Mouse (Mus musculus): ENCODE measurements around the gene Bod1l. TPM values are rescaled to one million over a fixed set of nuclear protein-coding genes. Genes with fewer than 3 reads are reported as not detected.

Gene Bod1l
- polyA plus RNA-seq, 1 experiment from 2014 or later, result 28.7 TPM

- Histone ChIP-seq H3K27me3 (peaks cover 99% of the 10 kb centered on the region), H3K9me3 (no peaks in the 10 kb centered on the region), H3K4me2 (replicated peaks) (no peak overlapping the region), H3K27ac (replicated peaks) (no peak overlapping the region), H3K4me3 (no peak overlapping the region), H3K4me1 (0 out of 2 replicates have a peak, but pooled peaks cover 3% of the 10 kb centered on the region), H3K9ac (replicated peaks) (no peak overlapping the region), H3K36me3 (no peaks in the 10 kb centered on the region)
- no peak for ATAC-seq (ENCODE audit: low FRiP score, low read depth)
- WGBS, result 2% methylated on average over 23 of the region's 23 CpGs
These were observed 88.6 kb downstream of the Bod1l start for GRCm38 (mm10) chr5:41755373-41755960.

DNA sequence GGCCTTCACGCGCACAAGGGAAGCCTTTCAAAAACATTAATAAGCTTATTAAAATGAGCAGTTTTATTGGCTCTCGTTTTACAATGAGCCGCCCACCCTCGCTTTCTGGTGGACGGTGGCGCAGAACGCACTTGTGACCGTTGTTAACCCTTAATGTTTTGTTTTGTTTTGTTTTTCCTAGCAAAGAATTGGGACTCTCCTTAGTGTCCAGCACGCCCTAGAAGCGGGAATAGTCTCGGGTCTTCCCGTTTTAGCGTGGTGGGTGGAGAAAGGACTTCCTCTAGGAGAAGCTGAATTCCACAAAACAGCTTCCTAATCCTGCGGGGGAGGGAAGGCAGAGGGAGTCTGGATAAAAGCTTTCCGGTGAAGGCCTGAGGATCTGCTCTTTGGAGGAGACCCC, 89.3 kb downstream of the Bod1l start:
- Histone ChIP-seq H3K36me3 (no peaks in the 10 kb centered on the region), H3K4me2 (replicated peaks) (no peak overlapping the region; the same call in 1 of the 2 replicates), H3K4me3 (0 out of 2 replicates have a peak overlapping the region, but pooled peaks have one; percentile 9), H3K4me1 (0 out of 2 replicates have a peak, but pooled peaks cover 3% of the 10 kb centered on the region), H3K9ac (replicated peaks) (no peak overlapping the region), H3K9me3 (no peaks in the 10 kb centered on the region), H3K27ac (replicated peaks) (no peak overlapping the region), H3K27me3 (peaks cover 99% of the 10 kb centered on the region)
- ATAC-seq (ENCODE audit: low FRiP score, low read depth), result no peak
- under 1% methylated on average over 16 of the region's 16 CpGs for WGBS

DNA sequence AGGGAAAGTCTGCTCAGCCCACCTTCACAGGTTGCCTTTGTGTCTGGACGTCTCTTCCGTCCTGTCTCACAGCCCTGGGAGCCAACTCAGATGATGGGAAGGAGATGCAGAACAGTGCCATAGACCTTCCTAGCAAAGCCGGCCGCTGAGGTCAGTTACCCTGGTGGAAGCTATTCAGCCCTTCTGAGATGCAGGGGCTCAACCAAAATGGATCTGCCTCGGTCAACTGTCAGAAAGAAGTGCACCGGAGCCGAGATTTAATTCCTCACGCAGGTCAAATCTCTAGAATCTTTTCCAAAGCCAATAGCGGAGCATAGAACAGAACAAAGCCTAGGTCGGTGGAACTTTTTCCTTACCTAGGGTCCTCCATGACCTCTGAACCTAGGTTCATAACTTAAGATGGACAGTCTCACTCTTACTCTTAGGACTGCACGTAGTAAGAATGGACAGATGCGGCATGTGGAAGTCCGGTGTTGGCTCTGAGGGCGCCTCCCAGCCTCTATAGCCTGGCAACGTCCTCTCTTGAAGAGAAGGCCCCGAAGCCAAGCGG, 89.8 kb downstream of the Bod1l start:
- H3K36me3 ChIP-seq, result no peaks in the 10 kb centered on the region
- no peaks in the 10 kb centered on the region for H3K9me3 ChIP-seq
- WGBS, result under 1% methylated on average over 17 of the region's 17 CpGs
- 0 out of 2 replicates have a peak, but pooled peaks cover 3% of the 10 kb centered on the region for H3K4me1 ChIP-seq
- no peak overlapping the region for H3K9ac ChIP-seq (replicated peaks)
- no peak overlapping the region; the same call in 1 of the 2 replicates for H3K4me2 ChIP-seq (replicated peaks)
- no peak for ATAC-seq (ENCODE audit: low FRiP score, low read depth)
- H3K27me3 ChIP-seq, result peaks cover 99% of the 10 kb centered on the region
- no peak overlapping the region for H3K4me3 ChIP-seq
- H3K27ac ChIP-seq (replicated peaks), result no peak overlapping the region

- Histone ChIP-seq H3K9ac (replicated peaks) (no peak overlapping the region), H3K27me3 (peaks cover 99% of the 10 kb centered on the region), H3K27ac (replicated peaks) (no peak overlapping the region), H3K4me2 (replicated peaks) (no peak overlapping the region), H3K9me3 (no peaks in the 10 kb centered on the region), H3K36me3 (no peaks in the 10 kb centered on the region), H3K4me1 (0 out of 2 replicates have a peak, but pooled peaks cover 3% of the 10 kb centered on the region), H3K4me3 (no peak overlapping the region)
- ATAC-seq (ENCODE audit: low FRiP score, low read depth), result no peak
- WGBS, result 25% methylated on average over 4 of the region's 4 CpGs
These were observed 91.4 kb downstream of the Bod1l start for GRCm38 (mm10) chr5:41752721-41753120.

GRCm38 (mm10) chr5:41744898-41745780, 99.0 kb downstream of the Bod1l start:
- Histone ChIP-seq H3K9ac (replicated peaks) (no peak overlapping the region), H3K9me3 (no peaks in the 10 kb centered on the region), H3K4me1 (0 out of 2 replicates have a peak, but pooled peaks cover 4% of the 10 kb centered on the region), H3K4me3 (no peak overlapping the region), H3K4me2 (replicated peaks) (no peak overlapping the region), H3K36me3 (no peaks in the 10 kb centered on the region), H3K27me3 (peaks cover 63% of the 10 kb centered on the region), H3K27ac (replicated peaks) (no peak overlapping the region)
- peak; percentile 20; the same call in 1 of the 2 replicates for ATAC-seq (ENCODE audit: low FRiP score, low read depth)
- WGBS, result 4% methylated on average over 12 of the region's 15 CpGs

GRCm38 (mm10) chr5:41744234-41744633, 99.9 kb downstream of the Bod1l start:
- peaks cover 53% of the 10 kb centered on the region for H3K27me3 ChIP-seq
- ATAC-seq (ENCODE audit: low FRiP score, low read depth), result 0 out of 2 replicates have a peak, but pooled peaks have one; percentile 13

DNA sequence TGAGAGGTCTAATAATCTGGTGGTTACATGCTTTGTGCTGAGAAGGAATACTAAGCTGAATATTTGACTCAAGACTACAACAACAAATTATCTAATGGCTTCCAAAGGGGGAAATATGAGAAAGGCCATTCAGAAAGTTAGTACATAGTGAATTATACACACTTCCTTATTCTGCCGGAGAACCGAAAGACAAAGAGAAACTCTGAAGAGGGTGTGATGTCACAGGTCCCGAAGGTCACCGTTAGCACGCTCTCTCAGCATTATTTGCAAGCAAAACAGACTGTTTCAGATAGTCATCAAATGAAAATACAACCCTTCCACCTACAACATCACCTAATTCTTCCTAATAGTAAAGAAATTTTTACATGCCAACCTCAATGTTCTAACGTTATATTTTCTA, 105.3 kb downstream of the Bod1l start:
- no peaks in the 10 kb centered on the region for H3K36me3 ChIP-seq
- H3K9me3 ChIP-seq, result no peaks in the 10 kb centered on the region
- no peak overlapping the region for H3K27ac ChIP-seq (replicated peaks)
- H3K9ac ChIP-seq (replicated peaks), result no peak overlapping the region
- ATAC-seq (ENCODE audit: low FRiP score, low read depth), result no peak
- H3K4me2 ChIP-seq (replicated peaks), result no peak overlapping the region
- WGBS, result 69% methylated on average over 6 of the region's 6 CpGs
- no peaks in the 10 kb centered on the region for H3K4me1 ChIP-seq
- H3K27me3 ChIP-seq, result peaks cover 1% of the 10 kb centered on the region
- no peak overlapping the region for H3K4me3 ChIP-seq

More at GRCm38 (mm10) chr5:41744234-41744633, 99.9 kb downstream of the Bod1l start:
- Histone ChIP-seq H3K4me1 (0 out of 2 replicates have a peak, but pooled peaks cover 4% of the 10 kb centered on the region), H3K9ac (replicated peaks) (no peak overlapping the region), H3K4me3 (no peak overlapping the region), H3K9me3 (no peaks in the 10 kb centered on the region), H3K27ac (replicated peaks) (no peak overlapping the region), H3K4me2 (replicated peaks) (no peak overlapping the region), H3K36me3 (no peaks in the 10 kb centered on the region)
- WGBS, result 12% methylated on average over 7 of the region's 7 CpGs

Small RNA genes lying within 50 kb of the gene (microRNA-seq; reads per million reads assigned to microRNA genes)
- not detected for gene Mir6414

Other genes starting within 250 kb of the Bod1l start
- 88.9 and 94.4 TPM in 2 replicates for gene Rab28, start 136.2 kb downstream of the Bod1l start, polyA plus RNA-seq (2016; fragmentation: Nextera tagmentation; extraction: Ambion mirVana)
- 0.31 TPM in 1 of 2 replicates, not detected in the other for gene Nkx3-2, start 79.8 kb downstream of the Bod1l start, polyA plus RNA-seq (2016; fragmentation: Nextera tagmentation; extraction: Ambion mirVana)
- not detected in 2 replicates for gene Gm16223, start 223.6 kb upstream of the Bod1l start, polyA plus RNA-seq (2016; fragmentation: Nextera tagmentation; extraction: Ambion mirVana)

Measured in midbrain, embryonic 12.5 days (tissue).